Mouse (Mus musculus): ENCODE measurements at regions not wholly inside any gene's neighbourhood (a gene's known extent, or its start where the extent isn't known, plus 50 kb on each side); places are given as distances from the start of the nearest gene placed in this dataset.

GRCm38 (mm10) chr6:65224723-65225122 is 80.0 kb upstream of the Hpgds start:
- H3K9me3 ChIP-seq = no peaks in the 10 kb centered on the region
- no peaks in the 10 kb centered on the region for H3K4me1 ChIP-seq
- WGBS = 71% methylated on average over 4 of the region's 4 CpGs
- H3K36me3 ChIP-seq (replicated peaks) = no peaks in the 10 kb centered on the region
- no peak overlapping the region for H3K4me2 ChIP-seq
- no peak overlapping the region for H3K9ac ChIP-seq
- H3K4me3 ChIP-seq (replicated peaks) = no peak overlapping the region
- no peak overlapping the region for H3K27ac ChIP-seq
- no peaks in the 10 kb centered on the region for H3K27me3 ChIP-seq
- ATAC-seq (ENCODE audit: low FRiP score) = no peak

GRCm38 (mm10) chr6:65262572-65262971 is 117.9 kb upstream of the Hpgds start:
- ATAC-seq (ENCODE audit: low FRiP score) = no peak
- 90% methylated on average over 1 of the region's 1 CpGs for WGBS

GRCm38 (mm10) chr6:65270723-65271122 is 110.2 kb upstream of the C130060K24Rik start:
- Histone ChIP-seq H3K4me1 (no peaks in the 10 kb centered on the region), H3K4me2 (no peak overlapping the region), H3K9me3 (no peaks in the 10 kb centered on the region), H3K9ac (no peak overlapping the region), H3K4me3 (replicated peaks) (no peak overlapping the region), H3K36me3 (replicated peaks) (no peaks in the 10 kb centered on the region), H3K27me3 (no peaks in the 10 kb centered on the region), H3K27ac (no peak overlapping the region)
- no peak for ATAC-seq (ENCODE audit: low FRiP score)
- WGBS = 85% methylated on average over 1 of the region's 1 CpGs

More at GRCm38 (mm10) chr6:65262572-65262971, 117.9 kb upstream of the Hpgds start:
- Histone ChIP-seq H3K9ac (no peak overlapping the region), H3K4me2 (no peak overlapping the region), H3K36me3 (replicated peaks) (no peaks in the 10 kb centered on the region), H3K4me1 (no peaks in the 10 kb centered on the region), H3K27me3 (no peaks in the 10 kb centered on the region), H3K4me3 (replicated peaks) (no peak overlapping the region), H3K9me3 (no peaks in the 10 kb centered on the region), H3K27ac (no peak overlapping the region)

- H3K9me3 ChIP-seq = 0 out of 2 replicates have a peak, but pooled peaks cover 4% of the 10 kb centered on the region
- H3K4me3 ChIP-seq (replicated peaks) = no peak overlapping the region
- H3K9ac ChIP-seq = no peak overlapping the region
- no peak overlapping the region for H3K4me2 ChIP-seq
- peaks cover 7% of the 10 kb centered on the region; the same call in 1 of the 2 replicates for H3K4me1 ChIP-seq
- H3K27me3 ChIP-seq = no peaks in the 10 kb centered on the region
- no peaks in the 10 kb centered on the region for H3K36me3 ChIP-seq (replicated peaks)
- 16% methylated on average over 1 of the region's 1 CpGs for WGBS
- peak; percentile 31; the same call in 1 of the 2 replicates for ATAC-seq (ENCODE audit: low FRiP score)
- H3K27ac ChIP-seq = peak overlapping the region; percentile 74
These were observed 70.7 kb upstream of the C130060K24Rik start for GRCm38 (mm10) chr6:65310176-65310575.

- no peak overlapping the region for H3K4me3 ChIP-seq (replicated peaks)
- H3K27me3 ChIP-seq = no peaks in the 10 kb centered on the region
- peak; percentile 89 for ATAC-seq (ENCODE audit: low FRiP score)
- 9% methylated on average over 11 of the region's 11 CpGs for WGBS
- H3K4me1 ChIP-seq = peaks cover 7% of the 10 kb centered on the region; the same call in 1 of the 2 replicates
- H3K27ac ChIP-seq = peak overlapping the region; percentile 80
- H3K4me2 ChIP-seq = no peak overlapping the region
- no peaks in the 10 kb centered on the region for H3K36me3 ChIP-seq (replicated peaks)
- no peak overlapping the region for H3K9ac ChIP-seq
- 0 out of 2 replicates have a peak, but pooled peaks cover 4% of the 10 kb centered on the region for H3K9me3 ChIP-seq
These were observed 69.9 kb upstream of the C130060K24Rik start for GRCm38 (mm10) chr6:65310840-65311620.

- peak overlapping the region; percentile 53; the same call in 1 of the 2 replicates for H3K27ac ChIP-seq
- no peak overlapping the region for H3K4me2 ChIP-seq
- no peak overlapping the region for H3K9ac ChIP-seq
- no peaks in the 10 kb centered on the region for H3K27me3 ChIP-seq
- H3K9me3 ChIP-seq = 0 out of 2 replicates have a peak, but pooled peaks cover 4% of the 10 kb centered on the region
- no peak overlapping the region for H3K4me3 ChIP-seq (replicated peaks)
- peaks cover 7% of the 10 kb centered on the region; the same call in 1 of the 2 replicates for H3K4me1 ChIP-seq
- no peaks in the 10 kb centered on the region for H3K36me3 ChIP-seq (replicated peaks)
- no peak for ATAC-seq (ENCODE audit: low FRiP score)
These were observed 69.1 kb upstream of the C130060K24Rik start for GRCm38 (mm10) chr6:65311778-65312177.

Measured in forebrain, embryonic 12.5 days (tissue).